Mouse (Mus musculus): ENCODE results near the gene Wwox. TPM values are rescaled to one million over a fixed set of nuclear protein-coding genes. Genes with fewer than 3 reads are reported as not detected.

Wwox gene
- polyA plus RNA-seq, 1 experiment from 2014 or later = 14.0 TPM

DNA sequence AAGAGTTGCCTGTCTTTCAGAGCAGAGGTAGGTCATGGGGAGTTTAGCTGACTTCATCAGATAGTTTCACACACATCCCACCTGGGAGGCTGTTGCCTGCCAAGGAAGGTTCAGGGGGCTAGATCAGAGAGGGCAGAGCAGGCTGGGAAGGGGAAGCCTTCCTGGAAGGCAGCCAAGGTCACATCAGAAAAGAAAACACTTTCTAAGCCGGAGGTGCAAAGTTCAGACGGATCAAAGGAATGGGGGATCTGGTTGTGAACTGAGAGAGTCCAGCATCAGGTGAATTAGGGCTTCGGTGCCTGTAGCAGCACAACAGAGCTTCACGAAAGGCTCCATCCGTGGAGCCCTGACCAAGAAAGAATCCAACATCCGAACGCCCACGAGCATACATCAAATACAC is 488.0 kb downstream of the Wwox start:
- DNase-seq (ENCODE audit: low spot score) (peak; percentile 63), ATAC-seq (replicated peaks; ENCODE audit: low FRiP score, low TSS enrichment, low read depth) (peak; percentile 41; the same call in 1 of the 2 replicates)
- no peak overlapping the region for H3K4me2 ChIP-seq (ENCODE audit: low read length)
- no peak overlapping the region for H3K4me3 ChIP-seq (ENCODE audit: low read depth, low read length)
- H3K36me3 ChIP-seq (ENCODE audit: control insufficient read depth, insufficient read depth, low read length) = no peaks in the 10 kb centered on the region
- WGBS = 22% methylated on average over 8 of the region's 8 CpGs
- no peaks in the 10 kb centered on the region for H3K9me3 ChIP-seq (ENCODE audit: control insufficient read depth, low read length)
- no peaks in the 10 kb centered on the region for H3K27me3 ChIP-seq (replicated peaks; ENCODE audit: control insufficient read depth, insufficient read depth, low read length)
- no peak overlapping the region for H3K9ac ChIP-seq (ENCODE audit: low read length)
- no peak overlapping the region for H3K27ac ChIP-seq (ENCODE audit: low read depth)
- H3K4me1 ChIP-seq (replicated peaks; ENCODE audit: control insufficient read depth, insufficient read depth, low read length) = peaks cover 29% of the 10 kb centered on the region

- no peak; the same call in 1 of the 2 replicates for ATAC-seq (replicated peaks; ENCODE audit: low FRiP score, low TSS enrichment, low read depth)
- Histone ChIP-seq H3K27me3 (replicated peaks; ENCODE audit: control insufficient read depth, insufficient read depth, low read length) (no peaks in the 10 kb centered on the region), H3K36me3 (ENCODE audit: control insufficient read depth, insufficient read depth, low read length) (no peaks in the 10 kb centered on the region), H3K4me1 (replicated peaks; ENCODE audit: control insufficient read depth, insufficient read depth, low read length) (peaks cover 31% of the 10 kb centered on the region), H3K27ac (ENCODE audit: low read depth) (no peak overlapping the region), H3K9ac (ENCODE audit: low read length) (no peak overlapping the region), H3K4me3 (ENCODE audit: low read depth, low read length) (no peak overlapping the region), H3K4me2 (ENCODE audit: low read length) (no peak overlapping the region), H3K9me3 (ENCODE audit: control insufficient read depth, low read length) (no peaks in the 10 kb centered on the region)
- WGBS = 62% methylated on average over 4 of the region's 4 CpGs
- DNase-seq (ENCODE audit: low spot score) = no peak
These were observed 488.5 kb downstream of the Wwox start for GRCm38 (mm10) chr8:114927917-114928316.

GRCm38 (mm10) chr8:114929597-114929996 is 490.1 kb downstream of the Wwox start:
- DNase-seq (ENCODE audit: low spot score) (no peak), ATAC-seq (replicated peaks; ENCODE audit: low FRiP score, low TSS enrichment, low read depth) (no peak)
- no peak overlapping the region for H3K27ac ChIP-seq (ENCODE audit: low read depth)
- 80% methylated on average over 4 of the region's 4 CpGs for WGBS
- peaks cover 31% of the 10 kb centered on the region for H3K4me1 ChIP-seq (replicated peaks; ENCODE audit: control insufficient read depth, insufficient read depth, low read length)
- no peaks in the 10 kb centered on the region for H3K9me3 ChIP-seq (ENCODE audit: control insufficient read depth, low read length)
- H3K9ac ChIP-seq (ENCODE audit: low read length) = no peak overlapping the region
- H3K27me3 ChIP-seq (replicated peaks; ENCODE audit: control insufficient read depth, insufficient read depth, low read length) = no peaks in the 10 kb centered on the region
- H3K36me3 ChIP-seq (ENCODE audit: control insufficient read depth, insufficient read depth, low read length) = no peaks in the 10 kb centered on the region
- no peak overlapping the region for H3K4me2 ChIP-seq (ENCODE audit: low read length)
- no peak overlapping the region for H3K4me3 ChIP-seq (ENCODE audit: low read depth, low read length)

DNA sequence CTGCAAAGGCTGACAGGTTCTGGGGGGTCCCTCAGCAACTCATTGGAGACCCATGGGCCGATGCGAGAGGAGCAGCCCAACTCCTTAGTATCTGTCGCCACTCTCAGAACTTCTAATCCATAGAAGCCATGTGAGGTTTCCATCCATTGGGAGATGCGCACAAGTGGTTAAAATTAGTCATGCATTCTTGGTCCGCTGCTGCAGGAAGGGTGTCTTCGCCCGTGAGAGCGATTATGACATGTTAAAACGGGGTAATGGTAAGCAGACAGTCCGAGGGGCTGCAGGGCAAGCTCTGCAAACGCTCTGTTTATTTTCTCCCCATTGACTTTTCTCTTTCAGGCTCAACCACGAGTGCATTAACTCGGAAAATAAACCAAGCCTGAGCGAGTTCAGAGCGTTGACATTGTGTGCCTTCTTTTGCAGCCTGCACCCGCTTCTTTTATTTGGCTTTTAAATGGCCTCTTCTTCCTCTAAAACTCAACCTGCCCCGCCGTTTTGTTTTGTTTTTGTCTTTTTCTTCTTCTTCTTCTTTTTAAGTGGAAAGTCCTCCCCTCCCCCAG is 492.7 kb downstream of the Wwox start:
- no peaks in the 10 kb centered on the region for H3K9me3 ChIP-seq (ENCODE audit: control insufficient read depth, low read length)
- no peak overlapping the region for H3K4me3 ChIP-seq (ENCODE audit: low read depth, low read length)
- H3K27me3 ChIP-seq (replicated peaks; ENCODE audit: control insufficient read depth, insufficient read depth, low read length) = no peaks in the 10 kb centered on the region
- peak overlapping the region; percentile 62; the same call in 1 of the 2 replicates for H3K27ac ChIP-seq (ENCODE audit: low read depth)
- DNase-seq (ENCODE audit: low spot score) (peak; percentile 61), ATAC-seq (replicated peaks; ENCODE audit: low FRiP score, low TSS enrichment, low read depth) (peak; percentile 21; the same call in 1 of the 2 replicates)
- 15% methylated on average over 18 of the region's 18 CpGs for WGBS
- peaks cover 29% of the 10 kb centered on the region for H3K4me1 ChIP-seq (replicated peaks; ENCODE audit: control insufficient read depth, insufficient read depth, low read length)
- H3K36me3 ChIP-seq (ENCODE audit: control insufficient read depth, insufficient read depth, low read length) = no peaks in the 10 kb centered on the region
- H3K9ac ChIP-seq (ENCODE audit: low read length) = no peak overlapping the region
- peak overlapping the region; percentile 34 for H3K4me2 ChIP-seq (ENCODE audit: low read length)

- H3K27me3 ChIP-seq (replicated peaks; ENCODE audit: control insufficient read depth, insufficient read depth, low read length) = no peaks in the 10 kb centered on the region
- no peak for ATAC-seq (replicated peaks; ENCODE audit: low FRiP score, low TSS enrichment, low read depth)
- no peak overlapping the region for H3K27ac ChIP-seq (ENCODE audit: low read depth)
- H3K4me2 ChIP-seq (ENCODE audit: low read length) = no peak overlapping the region
- no peak overlapping the region for H3K9ac ChIP-seq (ENCODE audit: low read length)
- H3K9me3 ChIP-seq (ENCODE audit: control insufficient read depth, low read length) = no peaks in the 10 kb centered on the region
- WGBS = 97% methylated on average over 1 of the region's 1 CpGs
- H3K4me1 ChIP-seq (replicated peaks; ENCODE audit: control insufficient read depth, insufficient read depth, low read length) = peaks cover 21% of the 10 kb centered on the region
- H3K4me3 ChIP-seq (ENCODE audit: low read depth, low read length) = no peak overlapping the region
- no peak for DNase-seq (ENCODE audit: low spot score)
- no peaks in the 10 kb centered on the region for H3K36me3 ChIP-seq (ENCODE audit: control insufficient read depth, insufficient read depth, low read length)
These were observed 493.8 kb downstream of the Wwox start for GRCm38 (mm10) chr8:114933248-114933647.

DNA sequence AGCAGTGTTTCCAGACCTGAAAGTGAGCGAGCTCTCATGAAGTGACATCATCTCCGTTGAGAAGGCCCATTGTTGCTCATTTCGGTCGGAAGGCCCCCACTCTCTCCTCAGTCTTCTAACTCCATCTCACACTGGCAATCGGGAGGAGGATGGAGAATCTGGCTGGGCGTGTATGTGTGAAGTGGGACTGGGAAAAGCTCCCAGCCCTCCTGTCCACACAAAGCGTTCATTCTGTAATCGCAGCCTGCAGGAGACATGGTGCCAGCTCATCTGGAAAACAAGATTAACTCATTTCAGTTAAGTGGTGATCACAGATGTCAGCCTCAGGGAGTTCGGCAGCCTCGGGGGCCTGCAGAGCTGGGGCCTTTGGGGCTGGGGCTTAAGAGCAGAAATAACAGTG is 497.4 kb downstream of the Wwox start:
- no peak overlapping the region for H3K4me3 ChIP-seq (ENCODE audit: low read depth, low read length)
- H3K9ac ChIP-seq (ENCODE audit: low read length) = no peak overlapping the region
- H3K27ac ChIP-seq (ENCODE audit: low read depth) = no peak overlapping the region
- no peak overlapping the region for H3K4me2 ChIP-seq (ENCODE audit: low read length)
- ATAC-seq (replicated peaks; ENCODE audit: low FRiP score, low TSS enrichment, low read depth) = no peak
- DNase-seq (ENCODE audit: low spot score) = no peak
- H3K4me1 ChIP-seq (replicated peaks; ENCODE audit: control insufficient read depth, insufficient read depth, low read length) = peaks cover 8% of the 10 kb centered on the region
- H3K36me3 ChIP-seq (ENCODE audit: control insufficient read depth, insufficient read depth, low read length) = no peaks in the 10 kb centered on the region
- H3K27me3 ChIP-seq (replicated peaks; ENCODE audit: control insufficient read depth, insufficient read depth, low read length) = no peaks in the 10 kb centered on the region
- H3K9me3 ChIP-seq (ENCODE audit: control insufficient read depth, low read length) = no peaks in the 10 kb centered on the region
- WGBS = 49% methylated on average over 10 of the region's 10 CpGs

DNA sequence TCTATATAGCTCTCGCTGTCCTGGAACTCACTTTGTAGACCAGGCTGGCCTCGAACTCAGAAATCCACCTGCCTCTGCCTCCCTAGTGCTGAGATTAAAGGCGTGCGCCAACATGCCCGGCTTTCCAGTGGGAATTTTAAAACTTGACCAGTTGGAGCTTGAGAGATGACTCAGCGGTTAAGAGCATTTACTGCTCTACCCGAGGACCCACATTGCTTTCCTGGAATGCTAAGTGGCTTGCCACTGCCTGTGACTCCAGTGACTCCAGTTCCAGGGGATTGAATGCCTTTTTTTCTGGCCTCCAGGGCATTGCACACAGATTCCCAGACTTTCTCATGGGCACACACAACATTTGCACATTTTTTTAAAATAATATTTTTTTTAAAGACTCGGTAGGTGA is 499.9 kb downstream of the Wwox start:
- Histone ChIP-seq H3K9me3 (ENCODE audit: control insufficient read depth, low read length) (no peaks in the 10 kb centered on the region), H3K4me1 (replicated peaks; ENCODE audit: control insufficient read depth, insufficient read depth, low read length) (no peaks in the 10 kb centered on the region), H3K27me3 (replicated peaks; ENCODE audit: control insufficient read depth, insufficient read depth, low read length) (no peaks in the 10 kb centered on the region), H3K36me3 (ENCODE audit: control insufficient read depth, insufficient read depth, low read length) (no peaks in the 10 kb centered on the region), H3K27ac (ENCODE audit: low read depth) (no peak overlapping the region), H3K4me2 (ENCODE audit: low read length) (no peak overlapping the region), H3K4me3 (ENCODE audit: low read depth, low read length) (no peak overlapping the region), H3K9ac (ENCODE audit: low read length) (no peak overlapping the region)
- 88% methylated on average over 8 of the region's 8 CpGs for WGBS
- DNase-seq (ENCODE audit: low spot score) = no peak
- no peak for ATAC-seq (replicated peaks; ENCODE audit: low FRiP score, low TSS enrichment, low read depth)

GRCm38 (mm10) chr8:114941096-114941495 is 501.6 kb downstream of the Wwox start:
- WGBS = 94% methylated on average over 5 of the region's 5 CpGs
- no peak overlapping the region for H3K9ac ChIP-seq (ENCODE audit: low read length)
- no peak for ATAC-seq (replicated peaks; ENCODE audit: low FRiP score, low TSS enrichment, low read depth)

GRCm38 (mm10) chr8:114941644-114942043 is 502.2 kb downstream of the Wwox start:
- Histone ChIP-seq H3K27ac (ENCODE audit: low read depth) (no peak overlapping the region), H3K4me2 (ENCODE audit: low read length) (no peak overlapping the region), H3K36me3 (ENCODE audit: control insufficient read depth, insufficient read depth, low read length) (no peaks in the 10 kb centered on the region), H3K9ac (ENCODE audit: low read length) (no peak overlapping the region), H3K27me3 (replicated peaks; ENCODE audit: control insufficient read depth, insufficient read depth, low read length) (no peaks in the 10 kb centered on the region), H3K9me3 (ENCODE audit: control insufficient read depth, low read length) (no peaks in the 10 kb centered on the region), H3K4me1 (replicated peaks; ENCODE audit: control insufficient read depth, insufficient read depth, low read length) (no peaks in the 10 kb centered on the region), H3K4me3 (ENCODE audit: low read depth, low read length) (no peak overlapping the region)
- 84% methylated on average over 9 of the region's 9 CpGs for WGBS
- DNase-seq (ENCODE audit: low spot score) = no peak
- no peak for ATAC-seq (replicated peaks; ENCODE audit: low FRiP score, low TSS enrichment, low read depth)

More at GRCm38 (mm10) chr8:114941096-114941495, 501.6 kb downstream of the Wwox start:
- H3K4me1 ChIP-seq (replicated peaks; ENCODE audit: control insufficient read depth, insufficient read depth, low read length) = no peaks in the 10 kb centered on the region
- H3K27ac ChIP-seq (ENCODE audit: low read depth) = no peak overlapping the region
- no peak for DNase-seq (ENCODE audit: low spot score)
- no peaks in the 10 kb centered on the region for H3K9me3 ChIP-seq (ENCODE audit: control insufficient read depth, low read length)
- no peak overlapping the region for H3K4me2 ChIP-seq (ENCODE audit: low read length)
- H3K27me3 ChIP-seq (replicated peaks; ENCODE audit: control insufficient read depth, insufficient read depth, low read length) = no peaks in the 10 kb centered on the region
- no peak overlapping the region for H3K4me3 ChIP-seq (ENCODE audit: low read depth, low read length)
- no peaks in the 10 kb centered on the region for H3K36me3 ChIP-seq (ENCODE audit: control insufficient read depth, insufficient read depth, low read length)
